Mouse (Mus musculus): ENCODE results near the gene D11Wsu47e.

DNA sequence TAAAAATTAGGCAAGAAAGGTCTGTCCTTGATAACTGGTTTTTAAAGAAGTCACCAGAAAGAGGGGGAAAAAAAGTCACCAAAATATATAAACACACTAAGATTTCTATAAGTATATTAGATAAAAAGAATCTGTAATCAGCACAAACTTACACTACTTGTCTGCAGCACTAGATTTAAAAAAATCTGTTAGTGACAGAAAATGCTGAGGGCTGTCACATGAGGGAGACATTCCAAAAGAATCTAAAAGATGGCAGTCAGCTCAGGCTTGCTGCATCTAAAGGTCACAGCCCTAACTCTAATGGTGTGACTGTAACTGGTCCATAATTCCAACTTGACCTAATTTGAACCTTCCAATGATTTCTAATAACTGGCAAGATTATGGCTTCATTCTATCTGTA is 2.2 kb upstream of the D11Wsu47e start:
- TF ChIP-seq POLR2A (IDR thresholded peaks at IDR 0.05; ENCODE audit: low read depth, low read length) (no peak), CTCF (IDR thresholded peaks at IDR 0.05; ENCODE audit: extremely low read depth, insufficient read depth, insufficient read length, insufficient replicate concordance) (no peak)
